ENCODE assay signal across 11 mouse cellular contexts in genomic region chr10:43684247-43685033, GRCm38 (mm10).
DNase-seq lines count a peak whose midpoint lies in the region; ATAC-seq and TF ChIP-seq lines count a peak whose summit lies in the region.
"Had no signal": no experiment of that assay in that cellular context is flagged by ENCODE, and none has a peak within 500 bp of the region (broad histone marks: within the 10 kb centered on the region; RNA-seq: fewer than 3 reads in every experiment).

No protein-coding gene starts in this region.

- 43% methylated on average over 12 of the region's 12 CpGs for whole genome bisulfite sequencing in intestine, embryonic 14.5 days
- WGBS in limb, embryonic 15.5 days = 35% methylated on average over 12 of the region's 12 CpGs

- no peaks in the 10 kb centered on the region for H3K9me3 ChIP-seq in E14TG2a.4 (ENCODE audit: low read length)
- no peaks in the 10 kb centered on the region for H3K9me3 ChIP-seq in intestine, embryonic 14.5 days (ENCODE audit: control insufficient read depth, low read length)
- H3K9me3 ChIP-seq in limb, embryonic 15.5 days = no peaks in the 10 kb centered on the region
- H3K9me3 ChIP-seq: megakaryocyte, embryonic 14.5 days; neural tube, embryonic 13.5 days had no signal

- no peak overlapping the region for H3K9ac ChIP-seq in intestine, embryonic 14.5 days (ENCODE audit: low read length)
- H3K9ac ChIP-seq in limb, embryonic 15.5 days = no peak overlapping the region
- H3K9ac ChIP-seq: neural tube, embryonic 13.5 days had no signal

- H3K36me3 ChIP-seq in E14TG2a.4 (ENCODE audit: insufficient read depth, low read length) = no peaks in the 10 kb centered on the region
- H3K36me3 ChIP-seq in intestine, embryonic 14.5 days (ENCODE audit: control insufficient read depth, insufficient read depth, low read length) = no peaks in the 10 kb centered on the region
- H3K36me3 ChIP-seq in limb, embryonic 15.5 days = no peaks in the 10 kb centered on the region
- H3K36me3 ChIP-seq: neural tube, embryonic 13.5 days had no signal

- no peak overlapping the region for H3K4me2 ChIP-seq in intestine, embryonic 14.5 days (ENCODE audit: low read length)
- H3K4me2 ChIP-seq in limb, embryonic 15.5 days = no peak overlapping the region
- H3K4me2 ChIP-seq: neural tube, embryonic 13.5 days had no signal

- DNase-seq in ES-CJ7 (ENCODE audit: low read depth, low spot score) = peak; percentile 73
- peak; percentile 66 for DNase-seq in intestine, embryonic 14.5 days (ENCODE audit: low spot score)
- no peak for DNase-seq in T-cell, adult 2 months (ENCODE audit: low spot score)
- no peak for DNase-seq in adrenal gland, postnatal 10 days
- no peak for DNase-seq in left cerebral cortex, postnatal 25 days (ENCODE audit: low spot score in 2 of 2)
- DNase-seq: embryo, embryonic 11 days; thymus, postnatal 4 days had no signal

- 0 out of 2 replicates have a peak overlapping the region, but pooled peaks have one; percentile 10 for H3K4me3 ChIP-seq in E14TG2a.4 (replicated peaks; ENCODE audit: low read length)
- H3K4me3 ChIP-seq in intestine, embryonic 14.5 days (ENCODE audit: low read depth, low read length) = no peak overlapping the region
- no peak overlapping the region for H3K4me3 ChIP-seq in limb, embryonic 15.5 days
- H3K4me3 ChIP-seq: megakaryocyte, embryonic 14.5 days; neural tube, embryonic 13.5 days had no signal

- H3K27ac ChIP-seq in intestine, embryonic 14.5 days (ENCODE audit: low read depth) = no peak overlapping the region
- 0 out of 2 replicates have a peak overlapping the region, but pooled peaks have one; percentile 23 for H3K27ac ChIP-seq in limb, embryonic 15.5 days
- H3K27ac ChIP-seq: neural tube, embryonic 13.5 days had no signal

- H3K4me1 ChIP-seq in E14TG2a.4 (replicated peaks; ENCODE audit: low read depth, low read length) = peaks cover 57% of the 10 kb centered on the region
- peaks cover 6% of the 10 kb centered on the region for H3K4me1 ChIP-seq in intestine, embryonic 14.5 days (replicated peaks; ENCODE audit: control insufficient read depth, insufficient read depth, low read length)
- H3K4me1 ChIP-seq in limb, embryonic 15.5 days = peaks cover 6% of the 10 kb centered on the region; the same call in 1 of the 2 replicates
- H3K4me1 ChIP-seq: neural tube, embryonic 13.5 days had no signal

- ATAC-seq in intestine, embryonic 14.5 days (replicated peaks; ENCODE audit: low FRiP score, low TSS enrichment, low read depth) = peak; percentile 65; the same call in 1 of the 2 replicates
- ATAC-seq in limb, embryonic 15.5 days (ENCODE audit: insufficient number of reproducible peaks, low FRiP score, low TSS enrichment, low read depth) = no peak

- no peak for TF ChIP-seq CTCF in E14TG2a.4 (conservative IDR thresholded peaks at IDR 0.05; ENCODE audit: low read length)

- peaks cover 11% of the 10 kb centered on the region for H3K27me3 ChIP-seq in E14TG2a.4 (ENCODE audit: insufficient read depth, low read length)
- no peaks in the 10 kb centered on the region for H3K27me3 ChIP-seq in intestine, embryonic 14.5 days (replicated peaks; ENCODE audit: control insufficient read depth, insufficient read depth, low read length)
- no peaks in the 10 kb centered on the region for H3K27me3 ChIP-seq in limb, embryonic 15.5 days
- H3K27me3 ChIP-seq: neural tube, embryonic 13.5 days had no signal

- intact Hi-C loops in left cerebral cortex, postnatal 25 days (cut with DNase I) = no loop called here

Comparison
In these comparisons a context has a peak if more than half of its experiments do, and no peak if none do; other contexts are left out.
1. DNase-seq: peak in ES-CJ7 (single experiment) and intestine, embryonic 14.5 days (single experiment); none in T-cell, adult 2 months (single experiment), adrenal gland, postnatal 10 days (single experiment) and left cerebral cortex, postnatal 25 days (0 of 2).